Mouse (Mus musculus) T-cell, adult 2 months (primary cell): ENCODE results near the gene Abcc2.

Experiments
- DNase-seq: peaks from one replicate; pipeline ENCODE4 v3.0.0; 2022; ENCODE audit warnings: low spot score

Abcc2 gene

DNA sequence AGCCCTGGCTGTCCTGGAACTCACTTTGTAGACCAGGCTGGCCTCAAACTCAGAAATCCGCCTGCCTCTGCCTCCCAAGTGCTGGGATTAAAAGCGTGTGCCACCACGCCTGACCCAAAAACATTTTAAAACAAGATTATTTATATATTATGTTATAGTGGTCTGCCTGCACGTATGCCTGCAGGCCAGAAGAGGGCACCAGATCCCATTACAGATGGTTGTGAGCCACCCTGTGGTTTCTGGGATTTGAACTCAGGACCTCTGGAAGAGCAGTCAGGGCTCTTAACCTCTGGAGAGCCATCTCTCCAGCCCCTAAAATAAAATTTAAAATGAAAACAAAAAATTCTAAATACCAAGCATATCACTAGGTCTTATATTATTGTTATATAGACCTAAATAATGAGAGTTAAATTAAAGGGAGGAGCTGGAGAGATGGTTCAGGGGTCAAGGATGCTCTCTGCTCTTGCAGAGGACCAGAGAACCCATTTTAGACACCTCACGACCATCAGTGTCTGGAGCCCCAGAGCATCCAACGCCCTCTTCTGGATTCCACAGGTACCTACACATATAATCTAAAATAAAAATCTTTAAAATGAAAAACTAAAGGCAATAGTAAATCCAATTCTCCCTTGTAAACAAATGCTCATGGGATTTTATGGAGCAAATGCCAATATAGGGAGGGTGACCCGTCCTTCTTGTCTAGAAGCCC lies 71.0 kb downstream of the Abcc2 start:
- DNase-seq = no peak

DNA sequence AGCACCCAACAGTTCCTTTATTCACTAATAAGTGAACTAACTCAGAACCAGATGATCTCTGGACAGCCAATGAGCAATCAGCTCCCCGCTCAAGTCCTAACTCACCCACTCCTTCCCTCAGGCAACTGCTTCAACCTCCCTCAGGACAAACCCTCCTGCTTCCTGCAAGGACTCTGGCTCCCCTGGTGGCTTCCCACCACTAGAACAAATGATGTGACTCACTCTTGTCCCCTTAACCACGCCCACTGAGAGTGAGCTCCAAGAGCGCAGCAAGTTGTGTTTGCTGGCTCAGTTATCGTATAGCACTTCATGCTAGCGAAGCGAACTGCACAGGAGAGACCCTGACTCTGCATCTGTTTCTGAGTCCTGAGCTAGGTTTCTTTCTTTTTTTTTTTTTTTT lies 75.4 kb downstream of the Abcc2 start:
- DNase-seq = no peak

DNA sequence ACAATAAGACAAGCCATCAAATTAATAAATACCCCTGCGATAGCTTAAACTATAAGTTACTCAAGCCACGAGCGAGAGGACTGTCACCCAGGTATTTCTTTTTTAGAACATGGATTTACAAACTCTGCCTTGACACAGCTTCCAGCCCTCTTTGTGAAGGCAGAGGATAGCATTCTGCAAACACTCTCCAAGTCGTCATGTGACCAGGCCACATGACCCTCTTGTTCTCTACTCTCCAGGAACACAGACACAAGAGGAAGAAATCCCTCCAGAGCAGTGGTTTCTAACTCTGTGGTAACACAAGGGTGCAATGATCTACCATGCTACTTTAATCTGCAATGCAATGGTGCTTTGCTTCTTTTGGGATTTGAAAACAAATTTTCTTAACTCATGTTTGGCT lies 88.4 kb downstream of the Abcc2 start:
- DNase-seq = no peak

DNA sequence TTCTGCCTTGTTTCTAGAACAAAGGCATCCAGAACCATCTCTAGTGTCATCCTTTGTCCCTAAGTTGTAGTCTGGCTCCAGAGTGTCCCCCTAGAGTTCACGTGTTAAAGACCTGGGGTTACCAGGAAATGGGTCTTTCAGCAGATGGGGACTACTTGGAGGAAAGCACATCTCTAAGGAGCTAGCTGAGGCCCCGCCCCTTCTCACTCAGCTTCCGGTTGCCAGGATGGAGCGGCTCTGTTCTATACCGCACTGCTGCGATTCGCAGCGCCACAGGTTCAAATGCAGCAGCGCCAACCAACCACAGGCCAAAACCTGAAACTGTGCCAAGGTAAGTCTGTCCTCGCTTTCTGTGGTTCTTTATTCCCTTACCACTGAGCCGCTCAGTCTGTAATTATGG lies 92.4 kb downstream of the Abcc2 start:
- no peak for DNase-seq

DNA sequence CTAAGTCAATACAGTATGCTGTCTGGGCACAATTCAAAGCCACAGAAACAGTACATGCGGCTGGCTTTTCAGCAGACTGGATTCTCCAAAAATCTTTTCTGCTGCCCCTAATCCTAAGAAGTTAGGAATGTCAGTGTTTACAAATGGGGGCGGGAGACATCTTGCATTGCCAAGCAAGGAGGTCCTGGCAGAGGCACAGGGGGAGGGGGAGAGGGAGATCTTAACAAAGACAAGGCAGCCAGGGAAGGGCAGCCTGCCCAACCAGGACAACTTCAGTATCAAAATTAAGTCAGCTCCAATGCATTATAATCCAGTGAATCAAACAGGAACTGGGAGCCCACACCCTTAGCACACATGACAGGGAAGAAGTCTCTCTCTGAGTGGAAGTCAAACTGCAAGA lies 94.0 kb downstream of the Abcc2 start:
- no peak for DNase-seq

DNA sequence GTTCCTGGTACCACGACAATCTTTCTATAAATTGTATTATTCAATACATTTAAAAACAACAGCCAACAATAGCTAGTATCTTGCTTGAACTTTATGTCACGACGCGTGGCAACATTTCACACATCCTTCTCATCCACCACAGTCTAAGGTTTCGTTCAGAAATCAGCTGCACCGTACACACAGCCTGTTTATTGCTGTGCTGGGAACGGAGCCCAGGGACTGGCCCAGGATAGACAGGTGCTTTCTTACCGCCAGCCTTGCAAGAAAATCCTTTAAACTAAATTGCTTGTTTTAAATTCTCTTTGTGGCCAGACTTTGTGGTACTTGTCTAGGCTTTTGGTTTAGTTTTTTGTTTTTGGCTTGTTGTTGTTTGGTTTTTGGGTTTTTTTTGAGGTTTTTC lies 95.4 kb downstream of the Abcc2 start:
- no peak for DNase-seq

DNA sequence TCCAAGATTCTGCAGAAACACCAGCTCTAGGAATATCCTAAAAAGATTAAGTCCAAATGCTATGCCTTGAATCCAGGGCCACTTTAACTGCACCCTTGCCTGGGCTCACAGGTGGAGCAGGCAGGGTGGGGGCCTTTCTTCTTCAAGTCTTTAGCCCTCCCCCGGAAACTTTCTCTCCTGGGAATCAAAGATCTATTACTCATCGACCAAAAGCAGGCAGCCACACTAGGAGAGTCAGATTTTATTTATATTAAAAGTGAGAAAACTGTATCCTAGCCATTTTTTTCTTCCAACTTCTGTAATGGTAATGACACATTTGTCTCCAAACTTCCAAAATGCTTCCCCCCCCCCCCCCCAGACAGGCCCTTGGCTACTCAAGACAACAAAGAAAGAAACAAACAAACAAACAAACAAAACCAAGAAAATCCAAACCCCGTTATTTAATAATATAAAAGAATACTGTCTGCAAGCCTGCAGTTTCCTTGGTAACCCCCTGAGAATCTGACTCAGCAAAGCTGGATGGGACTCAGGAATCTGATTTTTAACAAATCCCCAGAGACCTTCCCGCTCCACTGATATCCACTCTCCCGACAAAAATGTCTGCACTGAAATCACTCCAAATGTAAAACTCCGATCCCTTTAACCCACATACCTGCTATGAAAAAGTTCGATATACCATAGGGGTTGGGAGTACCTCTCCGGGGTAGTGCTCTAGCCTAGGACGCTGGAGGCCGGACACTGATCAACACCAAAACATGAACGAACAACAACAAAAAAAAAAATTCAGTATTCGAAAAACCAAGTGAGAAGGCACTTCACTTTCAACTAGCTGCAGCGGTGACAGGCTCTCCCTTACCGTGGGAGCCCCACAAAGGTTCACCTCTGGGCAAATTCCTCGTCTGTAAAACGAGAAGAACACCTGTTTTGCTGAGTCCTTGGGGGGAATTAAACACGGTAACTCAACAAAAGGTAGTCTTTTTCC lies 96.4 kb downstream of the Abcc2 start:
- DNase-seq = no peak

DNA sequence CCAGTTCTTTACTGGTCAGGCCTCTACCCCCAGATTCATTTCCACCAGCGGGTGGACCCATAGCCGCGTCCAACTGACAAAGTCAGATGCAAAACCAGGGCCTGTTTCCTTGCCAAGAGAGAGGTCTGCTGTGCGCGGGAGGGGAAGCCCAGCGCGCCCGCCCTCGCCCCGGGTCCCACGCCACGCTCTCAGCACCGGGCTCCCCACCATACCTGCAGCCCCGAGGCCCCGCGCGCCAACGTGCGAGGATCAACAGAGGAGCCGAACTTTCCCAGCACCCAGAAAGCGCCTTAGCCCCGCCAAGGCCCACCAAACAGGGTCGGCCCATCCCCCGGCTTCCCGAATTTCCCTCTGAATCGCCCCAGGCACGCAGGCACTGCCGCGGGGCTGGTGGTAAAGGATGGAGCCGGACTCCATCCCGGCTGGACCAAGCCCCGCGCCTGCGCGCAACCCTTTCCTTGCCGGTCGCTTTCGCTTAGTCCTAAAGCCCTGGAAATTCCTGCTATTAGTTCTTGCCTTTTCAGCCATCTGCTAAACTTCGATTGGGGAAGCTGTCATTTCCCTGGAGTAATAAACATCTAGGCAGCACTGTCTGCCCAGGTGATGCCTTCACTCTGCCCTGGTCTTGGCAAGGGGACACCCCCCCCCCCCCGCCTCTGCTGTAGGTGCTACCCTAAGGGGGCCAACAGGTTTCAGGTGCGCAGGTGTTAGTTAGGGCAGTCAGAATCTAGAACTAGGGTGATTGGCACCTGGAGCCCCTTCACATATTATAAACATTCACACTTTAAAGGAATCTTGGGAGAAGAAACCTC lies 97.6 kb downstream of the Abcc2 start:
- DNase-seq = no peak

DNA sequence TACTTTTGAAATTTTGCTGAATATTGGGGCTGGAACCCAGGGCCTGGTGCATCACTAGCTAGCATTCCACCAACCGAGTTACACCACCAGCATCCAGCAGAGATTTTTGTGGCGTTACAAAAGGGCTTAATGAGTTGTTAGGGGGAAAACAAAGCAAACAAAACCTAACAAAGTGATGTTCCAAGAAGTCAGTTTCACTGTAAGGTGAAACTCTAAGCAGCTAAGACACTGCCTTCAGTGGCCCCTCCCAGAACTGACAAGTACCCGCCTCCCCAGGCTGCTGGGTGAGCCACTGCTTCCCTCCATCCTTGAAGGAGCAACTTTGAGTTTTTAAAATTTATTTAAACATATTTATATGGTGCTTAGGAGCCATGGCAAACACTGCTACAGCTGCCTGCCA lies 98.4 kb downstream of the Abcc2 start:
- DNase-seq = no peak

DNA sequence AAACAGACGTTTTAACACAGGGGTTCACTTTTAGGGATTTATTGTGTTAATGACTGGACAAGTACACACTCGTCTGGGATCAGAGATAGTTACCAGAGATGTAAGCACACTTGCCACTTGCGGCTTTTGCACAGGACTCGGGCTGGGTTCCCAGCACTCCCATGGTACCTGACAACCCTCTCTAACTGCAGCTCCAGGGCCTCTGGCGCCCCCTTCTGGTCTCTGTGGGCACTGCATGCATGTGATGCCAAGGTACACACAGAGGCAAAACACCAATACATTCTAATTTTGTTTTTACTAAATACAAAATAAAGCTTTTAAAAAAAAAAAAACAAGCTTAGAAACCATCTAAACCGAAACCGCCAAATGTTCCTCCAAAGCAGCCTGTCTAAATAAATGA lies 99.6 kb downstream of the Abcc2 start:
- no peak for DNase-seq

DNA sequence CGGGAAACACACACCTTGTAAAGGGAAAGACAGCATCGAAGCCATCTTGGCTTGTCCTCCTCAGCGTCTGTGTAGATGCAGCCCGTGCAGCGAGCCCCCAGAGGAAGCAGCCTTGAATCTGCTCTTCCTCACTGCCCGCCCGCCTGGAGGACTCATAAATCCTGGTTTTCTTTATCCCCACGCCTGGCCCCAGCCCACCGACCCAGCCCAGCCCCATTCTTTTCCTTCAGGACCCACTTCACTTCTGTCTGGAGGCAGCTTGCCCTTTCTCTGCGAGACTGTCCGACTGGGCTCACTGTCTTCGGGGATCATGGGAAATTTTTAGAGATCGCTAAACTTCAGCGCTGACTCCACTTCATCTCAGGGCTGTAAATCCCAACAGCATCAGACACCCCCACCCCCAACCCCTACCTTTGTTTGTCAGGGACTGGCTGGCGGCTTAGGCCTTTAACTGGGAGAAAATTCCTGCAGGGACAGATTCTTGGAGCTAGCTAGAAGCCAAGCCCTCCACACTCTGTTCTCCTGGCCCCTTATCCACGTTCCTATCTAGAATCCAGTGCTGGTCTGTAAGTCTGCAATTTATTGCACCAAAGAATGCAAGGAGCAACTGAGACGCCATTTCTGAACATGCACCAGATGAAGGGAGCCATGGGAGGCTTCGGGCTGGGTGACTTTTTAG lies 101.0 kb downstream of the Abcc2 start:
- no peak for DNase-seq

DNA sequence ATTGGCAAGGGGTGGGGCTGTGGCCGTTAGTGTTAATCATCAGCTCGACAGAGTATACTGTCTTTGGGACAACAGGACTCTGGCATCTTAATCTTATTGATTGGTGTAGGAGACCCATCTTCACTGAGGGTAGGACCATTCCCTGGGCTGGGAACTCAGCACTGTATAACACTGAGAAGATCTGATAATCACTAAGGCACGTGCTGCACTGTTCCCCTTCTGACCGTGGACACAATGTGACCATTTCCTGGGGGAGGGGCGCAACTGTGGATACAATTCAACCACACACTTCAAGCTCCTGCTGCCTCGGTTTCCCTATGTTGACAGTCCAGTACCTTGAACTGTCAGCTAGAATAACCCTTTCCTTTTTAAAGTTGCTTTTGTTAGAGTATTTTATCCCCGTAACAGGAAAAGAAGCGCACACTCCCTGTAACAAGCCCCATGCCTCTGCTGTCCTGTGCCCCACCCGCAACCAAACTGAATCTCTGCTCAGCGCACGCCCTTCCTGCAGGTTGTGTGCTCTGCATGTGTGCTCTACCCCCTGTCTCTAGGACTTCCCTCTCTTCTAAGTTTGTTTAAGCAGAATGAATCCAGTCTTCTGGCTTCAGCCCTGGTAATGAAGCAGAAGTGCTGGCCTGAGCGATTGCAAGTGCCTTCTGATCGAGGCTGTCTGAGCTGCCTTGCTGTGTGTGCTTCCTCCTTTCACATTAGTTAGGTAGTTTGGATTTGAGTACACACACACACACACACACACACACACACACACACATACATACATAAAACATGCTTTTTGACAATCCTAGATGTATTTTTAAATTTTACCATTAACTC lies 102.9 kb downstream of the Abcc2 start:
- DNase-seq = no peak

DNA sequence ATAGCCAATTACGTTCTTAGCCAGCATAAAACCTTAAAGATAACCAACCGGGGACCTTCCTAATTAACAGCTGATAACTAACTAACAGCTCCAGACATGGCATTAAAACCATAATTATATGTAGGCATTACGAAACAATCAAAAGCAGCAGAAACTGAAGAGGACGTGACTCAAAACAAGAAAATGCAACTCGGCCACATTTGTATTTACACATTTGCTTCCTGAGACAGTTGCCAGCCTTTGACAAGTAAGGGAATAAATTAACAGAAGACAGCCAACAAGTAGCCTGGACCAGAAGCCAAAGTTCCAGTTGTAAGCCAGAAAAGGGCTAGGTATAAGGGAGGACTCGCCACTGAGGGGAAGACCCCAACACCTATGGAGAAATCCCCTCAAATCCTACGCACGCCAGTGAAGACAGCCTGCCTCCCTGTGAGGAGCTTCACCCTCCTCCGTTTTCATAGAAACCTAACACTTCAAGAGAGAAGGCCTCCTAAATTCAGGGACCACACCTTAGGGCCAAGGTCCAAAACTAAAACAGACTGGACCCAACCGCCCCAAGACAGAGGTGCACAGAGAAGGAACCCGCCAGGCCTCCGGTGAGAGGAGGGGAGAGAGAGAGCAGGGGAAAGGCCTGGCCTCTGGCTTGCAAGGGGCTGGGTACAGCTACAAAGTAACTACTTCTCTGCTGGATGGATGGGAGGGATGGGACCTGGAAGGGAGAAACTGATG lies 104.5 kb downstream of the Abcc2 start:
- DNase-seq = no peak

DNA sequence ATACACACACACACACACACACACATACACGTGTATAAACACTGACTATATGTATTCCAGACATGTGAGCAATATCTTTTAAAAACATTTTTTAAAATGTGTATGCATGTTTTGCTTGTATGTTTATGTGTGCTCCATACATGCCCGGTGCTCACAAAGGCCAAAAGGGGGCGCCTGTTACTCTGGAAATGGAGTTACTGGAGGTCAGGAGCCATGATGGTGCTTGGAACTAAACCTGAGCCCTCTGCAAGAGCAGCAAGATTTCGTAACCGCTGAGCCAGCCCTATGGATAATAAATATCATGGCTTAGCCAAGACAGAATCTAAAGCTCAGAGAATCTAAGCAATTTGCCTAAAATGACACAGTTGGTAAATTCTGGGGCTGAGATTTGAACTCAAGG lies 105.2 kb downstream of the Abcc2 start:
- no peak for DNase-seq

DNA sequence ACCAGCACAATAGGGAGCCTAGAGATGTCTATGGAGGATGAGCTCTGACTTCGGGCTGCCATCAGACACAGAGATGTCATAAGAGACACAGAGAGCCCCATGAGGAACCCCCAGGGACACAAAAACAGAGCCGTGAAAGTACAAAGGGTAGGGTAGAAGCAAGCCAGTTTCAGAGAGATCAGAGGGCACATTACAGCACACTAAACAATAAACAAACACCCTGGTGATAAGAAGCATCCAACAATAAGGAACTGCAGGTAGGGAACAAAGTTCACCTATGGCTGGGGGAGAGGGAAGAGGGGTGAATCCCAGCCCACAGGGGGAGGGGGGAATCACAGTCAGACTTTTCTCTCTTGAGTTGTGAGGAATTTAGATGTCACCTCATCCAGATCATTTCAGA lies 105.7 kb downstream of the Abcc2 start:
- DNase-seq = no peak
